Mouse (Mus musculus) gastrocnemius, postnatal 36 days (tissue): Measurements from ENCODE around the gene Rab5b. TPM values are rescaled to one million over a fixed set of nuclear protein-coding genes. Genes with fewer than 3 reads are reported as not detected.
"Not testable (repeated sequence)": the region's sequence is repeated elsewhere in the genome, so short reads cannot be mapped to it uniquely, and the experiment has no call there.

Experiments
- DNase-seq, 2 experiments: peaks; one replicate each; pipeline ENCODE4 v3.0.0; 2022
- intact Hi-C: fragments of 180-260 bp; cut with DNase I; formaldehyde crosslinking; loops from one replicate; pipeline ENCODE4 v1.15.1; 2025
- total RNA-seq, 2 experiments: library from RNA; stranded (reverse); gene quantifications; 2 replicates each; pipeline ENCODE4 v1.2.3; 2021

Gene Rab5b
- total RNA-seq, 2 experiments from 2014 or later = 80.4 to 90.1 TPM

- intact Hi-C loops = no loop called here
- DNase-seq = no peak
Measured at GRCm38 (mm10) chr10:128653866-128654265, 42.2 kb downstream of the Rab5b start.

- intact Hi-C loops = no loop called here
- DNase-seq = no peak
Measured at GRCm38 (mm10) chr10:128646139-128647089, 49.6 kb downstream of the Rab5b start.

- intact Hi-C loops = no loop called here
- peak in 1 of 2 experiments; percentile 31 for DNase-seq
Measured at GRCm38 (mm10) chr10:128645111-128646011, 50.7 kb downstream of the Rab5b start, which contains the start of gene Ikzf4. Ikzf4 (minus strand) TSS chr10:128645991.

GRCm38 (mm10) chr10:128642749-128643148 lies 53.3 kb downstream of the Rab5b start:
- intact Hi-C loops = no loop called here
- no peak for DNase-seq

- intact Hi-C loops = no loop called here
- no peak for DNase-seq
Measured at GRCm38 (mm10) chr10:128641871-128642270, 54.2 kb downstream of the Rab5b start.

GRCm38 (mm10) chr10:128640891-128641290 lies 55.2 kb downstream of the Rab5b start:
- DNase-seq = no peak
- intact Hi-C loops = no loop called here

GRCm38 (mm10) chr10:128639999-128640398 lies 56.1 kb downstream of the Rab5b start:
- no peak for DNase-seq
- intact Hi-C loops = no loop called here

- no peak for DNase-seq
- intact Hi-C loops = no loop called here
Measured at GRCm38 (mm10) chr10:128637011-128637410, 59.1 kb downstream of the Rab5b start.

GRCm38 (mm10) chr10:128636561-128636960 lies 59.5 kb downstream of the Rab5b start:
- no peak for DNase-seq

GRCm38 (mm10) chr10:128635697-128636096 lies 60.4 kb downstream of the Rab5b start:
- no peak for DNase-seq
- intact Hi-C loops = no loop called here

More at GRCm38 (mm10) chr10:128636561-128636960, 59.5 kb downstream of the Rab5b start:
- intact Hi-C loops = no loop called here

GRCm38 (mm10) chr10:128631571-128631970 lies 64.5 kb downstream of the Rab5b start:
- DNase-seq = no peak
- intact Hi-C loops = no loop called here

- intact Hi-C loops, DNase-seq: not testable (repeated sequence)
Measured at GRCm38 (mm10) chr10:128630306-128630705, 65.8 kb downstream of the Rab5b start.

- intact Hi-C loops = no loop called here
- no peak for DNase-seq
Measured at GRCm38 (mm10) chr10:128629746-128630145, 66.3 kb downstream of the Rab5b start.

GRCm38 (mm10) chr10:128627398-128628317 lies 68.4 kb downstream of the Rab5b start:
- intact Hi-C loops = no loop called here
- no peak for DNase-seq

Other genes with a start within 250 kb of the Rab5b start
- 10 to 100 TPM; 39.2 to 46.4 TPM for gene Smarcc2, start 237.0 kb downstream of the Rab5b start, total RNA-seq
- gene Myl6, start 202.1 kb downstream of the Rab5b start, total RNA-seq = 100 to 1,000 TPM; 155 to 171 TPM
- 10 to 100 TPM in 1 of 2 experiments, 1 to 10 TPM in 1; 5.6 to 21.4 TPM for gene Myl6b, start 197.6 kb downstream of the Rab5b start, total RNA-seq
- 10 to 100 TPM; 12.8 to 13.0 TPM for gene Esyt1, start 170.4 kb downstream of the Rab5b start, total RNA-seq
- 1 to 10 TPM; 3.7 to 5.3 TPM for gene Zc3h10, start 148.5 kb downstream of the Rab5b start, total RNA-seq
- gene Rpl41, start 147.0 kb downstream of the Rab5b start, total RNA-seq = 100 to 1,000 TPM; 857 to 980 TPM
- 10 to 100 TPM; 32.8 to 39.0 TPM for gene Pa2g4, start 130.3 kb downstream of the Rab5b start, total RNA-seq
- 1 to 10 TPM; 2.1 to 4.6 TPM for gene Erbb3, start 106.6 kb downstream of the Rab5b start, total RNA-seq
- 100 to 1,000 TPM; 289 to 338 TPM for gene Rps26, start 69.5 kb downstream of the Rab5b start, total RNA-seq
- under 1 TPM; 0.26 to 0.69 TPM for gene Ikzf4, start 50.3 kb downstream of the Rab5b start, total RNA-seq
- gene Suox, start 22.2 kb downstream of the Rab5b start, total RNA-seq = 10 to 100 TPM; 19.4 to 20.3 TPM
- gene Pmel, start 7.9 kb upstream of the Rab5b start, total RNA-seq = under 1 TPM in 1 of 2 experiments, not detected in 1; 0.22 TPM
- gene Cdk2, start 8.8 kb upstream of the Rab5b start, total RNA-seq = 1 to 10 TPM; 4.6 to 5.5 TPM
- 1 to 10 TPM; 7.7 to 9.8 TPM for gene Dgka, start 48.6 kb upstream of the Rab5b start, total RNA-seq
- 10 to 100 TPM in 1 of 2 experiments, 1 to 10 TPM in 1; 8.8 to 11.7 TPM for gene Pym1, start 51.6 kb upstream of the Rab5b start, total RNA-seq
- gene Mmp19, start 94.6 kb upstream of the Rab5b start, total RNA-seq = 1 to 10 TPM in 1 of 2 experiments, under 1 TPM in 1; 0.92 to 2.6 TPM
- gene Dnajc14, start 107.8 kb upstream of the Rab5b start, total RNA-seq = 10 to 100 TPM; 19.1 to 20.0 TPM
- gene Tmem198b, start 108.1 kb upstream of the Rab5b start, total RNA-seq = 1 to 10 TPM; 2.9 to 3.2 TPM
- gene Sarnp, start 121.1 kb upstream of the Rab5b start, total RNA-seq = 10 to 100 TPM; 25.2 to 27.2 TPM
- gene Ormdl2, start 125.4 kb upstream of the Rab5b start, total RNA-seq = 1 to 10 TPM; 3.4 to 3.5 TPM
- 1 to 10 TPM; 2.8 to 5.8 TPM for gene Gdf11, start 195.5 kb upstream of the Rab5b start, total RNA-seq
- gene Cd63, start 204.7 kb upstream of the Rab5b start, total RNA-seq = 100 to 1,000 TPM in 1 of 2 experiments, 10 to 100 TPM in 1; 94.8 to 103 TPM
- gene Rdh5, start 226.6 kb upstream of the Rab5b start, total RNA-seq = 1 to 10 TPM; 3.5 to 4.1 TPM
- gene Bloc1s1, start 227.8 kb upstream of the Rab5b start, total RNA-seq = 100 to 1,000 TPM; 146 to 165 TPM
- gene Itga7, start 237.6 kb upstream of the Rab5b start, total RNA-seq = 10 to 100 TPM; 47.9 to 60.1 TPM